ENCODE assay signal across 15 mouse cellular contexts in genomic region chr2:44696441-44696840, GRCm38 (mm10).
A peak's percentile ranks its signal among the peaks of the same experiment; 100 is the strongest.
DNase-seq lines count a peak whose midpoint lies in the region; ATAC-seq lines count a peak whose summit lies in the region.
"Had no signal": no experiment of that assay in that cellular context is flagged by ENCODE, and none has a peak within 500 bp of the region (broad histone marks: within the 10 kb centered on the region; RNA-seq: fewer than 3 reads in every experiment).

No protein-coding gene starts in this region.

- H3K4me3 ChIP-seq in forebrain, embryonic 14.5 days (ENCODE audit: low read depth, low read length) = no peak overlapping the region
- no peak overlapping the region for H3K4me3 ChIP-seq in forebrain, embryonic 10.5 days
- no peak overlapping the region for H3K4me3 ChIP-seq in midbrain, embryonic 14.5 days (replicated peaks; ENCODE audit: low read depth, low read length)
- no peak overlapping the region for H3K4me3 ChIP-seq in midbrain, embryonic 11.5 days (ENCODE audit: low read depth, low read length)
- no peak overlapping the region for H3K4me3 ChIP-seq in forebrain, embryonic 16.5 days (replicated peaks; ENCODE audit: low read length)
- H3K4me3 ChIP-seq: embryonic facial prominence, embryonic 15.5 days had no signal

- no peak overlapping the region for H3K27ac ChIP-seq in forebrain, embryonic 14.5 days (ENCODE audit: low read depth, low read length)
- no peak overlapping the region for H3K27ac ChIP-seq in forebrain, embryonic 10.5 days
- no peak overlapping the region for H3K27ac ChIP-seq in midbrain, embryonic 14.5 days (replicated peaks; ENCODE audit: low read depth, low read length)
- H3K27ac ChIP-seq in midbrain, embryonic 11.5 days (ENCODE audit: low read depth, low read length) = no peak overlapping the region
- peak overlapping the region; percentile 53 for H3K27ac ChIP-seq in forebrain, embryonic 16.5 days (ENCODE audit: low read length)
- H3K27ac ChIP-seq: embryonic facial prominence, embryonic 15.5 days had no signal

- no peak overlapping the region for H3K4me2 ChIP-seq in forebrain, embryonic 14.5 days (ENCODE audit: low read length)
- no peak overlapping the region for H3K4me2 ChIP-seq in midbrain, embryonic 14.5 days (ENCODE audit: low read length)
- H3K4me2 ChIP-seq in midbrain, embryonic 11.5 days = no peak overlapping the region
- H3K4me2 ChIP-seq in forebrain, embryonic 16.5 days (ENCODE audit: low read length) = no peak overlapping the region
- H3K4me2 ChIP-seq: embryonic facial prominence, embryonic 15.5 days had no signal

- no peaks in the 10 kb centered on the region for H3K27me3 ChIP-seq in forebrain, embryonic 14.5 days (replicated peaks; ENCODE audit: control insufficient read depth, insufficient read depth, low read length)
- H3K27me3 ChIP-seq in forebrain, embryonic 10.5 days (ENCODE audit: poor library complexity, severe bottlenecking) = no peaks in the 10 kb centered on the region
- H3K27me3 ChIP-seq in midbrain, embryonic 14.5 days (ENCODE audit: control insufficient read depth, insufficient read depth, low read length) = no peaks in the 10 kb centered on the region
- H3K27me3 ChIP-seq in midbrain, embryonic 11.5 days (ENCODE audit: control insufficient read depth, insufficient read depth, low read length) = no peaks in the 10 kb centered on the region
- no peaks in the 10 kb centered on the region for H3K27me3 ChIP-seq in forebrain, embryonic 16.5 days (replicated peaks; ENCODE audit: control insufficient read depth, insufficient read depth, low read length)
- H3K27me3 ChIP-seq: embryonic facial prominence, embryonic 15.5 days had no signal

- DNase-seq in forebrain, embryonic 14.5 days (ENCODE audit: low spot score) = peak; percentile 80
- DNase-seq in forebrain, embryonic 10.5 days (ENCODE audit: extremely low spot score, low spot score) = no peak
- peak; percentile 27 for DNase-seq in midbrain, embryonic 14.5 days
- no peak for DNase-seq in midbrain, embryonic 11.5 days (ENCODE audit: low spot score, missing footprints)
- DNase-seq in layer of hippocampus, postnatal 14 days (ENCODE audit: low spot score in 2 of 2) = peak; percentile 41 to 76
- no peak for DNase-seq in spleen, postnatal 4 days (ENCODE audit: low spot score in 2 of 2)
- no peak for DNase-seq in adrenal gland, postnatal 36 days
- DNase-seq: adrenal gland, adult 8-10 months; heart, adult 11 months; liver; lung, adult 2 months; thymus, adult 2 months had no signal

- H3K9me3 ChIP-seq in forebrain, embryonic 14.5 days (replicated peaks; ENCODE audit: control insufficient read depth, low read length) = no peaks in the 10 kb centered on the region
- H3K9me3 ChIP-seq in forebrain, embryonic 10.5 days = no peaks in the 10 kb centered on the region
- no peaks in the 10 kb centered on the region for H3K9me3 ChIP-seq in midbrain, embryonic 14.5 days (ENCODE audit: control insufficient read depth, low read length)
- H3K9me3 ChIP-seq in midbrain, embryonic 11.5 days (ENCODE audit: control insufficient read depth, low read length) = no peaks in the 10 kb centered on the region
- no peaks in the 10 kb centered on the region for H3K9me3 ChIP-seq in forebrain, embryonic 16.5 days (ENCODE audit: control insufficient read depth, low read length)
- H3K9me3 ChIP-seq: embryonic facial prominence, embryonic 15.5 days had no signal

- no peak overlapping the region for H3K9ac ChIP-seq in forebrain, embryonic 14.5 days (ENCODE audit: low read length)
- H3K9ac ChIP-seq in midbrain, embryonic 14.5 days (replicated peaks; ENCODE audit: low read length) = no peak overlapping the region
- no peak overlapping the region for H3K9ac ChIP-seq in midbrain, embryonic 11.5 days (ENCODE audit: low read length)
- no peak overlapping the region for H3K9ac ChIP-seq in forebrain, embryonic 16.5 days (replicated peaks; ENCODE audit: low read depth, low read length)
- H3K9ac ChIP-seq: embryonic facial prominence, embryonic 15.5 days had no signal

- 20% methylated on average over 3 of the region's 3 CpGs for WGBS in forebrain, embryonic 14.5 days
- WGBS in forebrain, embryonic 10.5 days = 44% methylated on average over 3 of the region's 3 CpGs
- 32% methylated on average over 3 of the region's 3 CpGs for WGBS in midbrain, embryonic 14.5 days
- WGBS in midbrain, embryonic 11.5 days = 52% methylated on average over 3 of the region's 3 CpGs
- WGBS in forebrain, embryonic 16.5 days = 29% methylated on average over 3 of the region's 3 CpGs

- H3K4me1 ChIP-seq in forebrain, embryonic 14.5 days (ENCODE audit: control insufficient read depth, insufficient read depth, low read length) = peaks cover 2% of the 10 kb centered on the region
- H3K4me1 ChIP-seq in forebrain, embryonic 10.5 days = peaks cover 28% of the 10 kb centered on the region
- H3K4me1 ChIP-seq in midbrain, embryonic 14.5 days (ENCODE audit: control insufficient read depth, insufficient read depth, low read length) = 0 out of 2 replicates have a peak, but pooled peaks cover 6% of the 10 kb centered on the region
- H3K4me1 ChIP-seq in midbrain, embryonic 11.5 days (ENCODE audit: control insufficient read depth, insufficient read depth, low read length) = 0 out of 2 replicates have a peak, but pooled peaks cover 3% of the 10 kb centered on the region
- H3K4me1 ChIP-seq in forebrain, embryonic 16.5 days (replicated peaks; ENCODE audit: control insufficient read depth, insufficient read depth, low read length) = no peaks in the 10 kb centered on the region
- H3K4me1 ChIP-seq: embryonic facial prominence, embryonic 15.5 days had no signal

- ATAC-seq in forebrain, embryonic 14.5 days = peak; percentile 81
- no peak for ATAC-seq in midbrain, embryonic 14.5 days (ENCODE audit: low FRiP score, low TSS enrichment)
- ATAC-seq in midbrain, embryonic 11.5 days (ENCODE audit: low FRiP score) = no peak
- ATAC-seq in forebrain, embryonic 16.5 days = peak; percentile 90
- ATAC-seq: inflammation-experienced regulatory T-cells, adult 6 months had no signal

- H3K36me3 ChIP-seq in forebrain, embryonic 14.5 days (ENCODE audit: control insufficient read depth, insufficient read depth, low read length) = no peaks in the 10 kb centered on the region
- H3K36me3 ChIP-seq in forebrain, embryonic 10.5 days (replicated peaks) = no peaks in the 10 kb centered on the region
- no peaks in the 10 kb centered on the region for H3K36me3 ChIP-seq in midbrain, embryonic 14.5 days (ENCODE audit: control insufficient read depth, insufficient read depth, low read length)
- H3K36me3 ChIP-seq in midbrain, embryonic 11.5 days (ENCODE audit: control insufficient read depth, insufficient read depth, low read length) = no peaks in the 10 kb centered on the region
- no peaks in the 10 kb centered on the region for H3K36me3 ChIP-seq in forebrain, embryonic 16.5 days (ENCODE audit: control insufficient read depth, insufficient read depth)
- H3K36me3 ChIP-seq: embryonic facial prominence, embryonic 15.5 days had no signal

Comparison
In these comparisons a context has a peak if more than half of its experiments do, and no peak if none do; other contexts are left out.
1. DNase-seq: peak in forebrain, embryonic 14.5 days (single experiment), midbrain, embryonic 14.5 days (single experiment) and layer of hippocampus, postnatal 14 days (2 of 2); none in forebrain, embryonic 10.5 days (single experiment), midbrain, embryonic 11.5 days (single experiment), spleen, postnatal 4 days (0 of 2) and adrenal gland, postnatal 36 days (0 of 2).
2. ATAC-seq: peak in forebrain, embryonic 14.5 days (single experiment) and forebrain, embryonic 16.5 days (single experiment); none in midbrain, embryonic 14.5 days (single experiment) and midbrain, embryonic 11.5 days (single experiment).